Mouse (Mus musculus): ENCODE measurements at regions not wholly inside any gene's neighbourhood (a gene's known extent, or its start where the extent isn't known, plus 50 kb on each side); places are given as distances from the start of the nearest gene placed in this dataset.
A peak's percentile ranks its signal among the peaks of the same experiment; 100 is the strongest.
"Not testable (repeated sequence)": the region's sequence is repeated elsewhere in the genome, so short reads cannot be mapped to it uniquely, and the experiment has no call there.

GRCm38 (mm10) chr6:50818891-50819541 lies 164.8 kb upstream of the Npvf start:
- no peak for ATAC-seq (replicated peaks; ENCODE audit: poor library complexity, severe bottlenecking)

GRCm38 (mm10) chr6:50821401-50822235 lies 167.4 kb upstream of the Npvf start:
- ATAC-seq (replicated peaks; ENCODE audit: poor library complexity, severe bottlenecking), result no peak

- ATAC-seq (replicated peaks; ENCODE audit: poor library complexity, severe bottlenecking), result 0 out of 2 replicates have a peak, but pooled peaks have one; percentile 9
Measured at GRCm38 (mm10) chr6:50822236-50823151, 168.3 kb upstream of the Npvf start.

- peak; percentile 22; the same call in 1 of the 2 replicates for ATAC-seq (replicated peaks; ENCODE audit: poor library complexity, severe bottlenecking)
Measured at GRCm38 (mm10) chr6:50823220-50823910, 169.1 kb upstream of the Npvf start.

GRCm38 (mm10) chr6:50824466-50824865 lies 170.2 kb upstream of the Npvf start:
- ATAC-seq (replicated peaks; ENCODE audit: poor library complexity, severe bottlenecking), result no peak

GRCm38 (mm10) chr6:50831725-50832124 lies 177.5 kb upstream of the Npvf start:
- ATAC-seq (replicated peaks; ENCODE audit: poor library complexity, severe bottlenecking), result no peak

- ATAC-seq (replicated peaks; ENCODE audit: poor library complexity, severe bottlenecking), result peak; percentile 20; the same call in 1 of the 2 replicates
Measured at GRCm38 (mm10) chr6:50835997-50836625, 181.9 kb upstream of the Npvf start.

GRCm38 (mm10) chr6:50840826-50841225 lies 186.6 kb upstream of the Npvf start:
- no peak for ATAC-seq (replicated peaks; ENCODE audit: poor library complexity, severe bottlenecking)

GRCm38 (mm10) chr6:50845246-50845645 lies 191.0 kb upstream of the Npvf start:
- not testable (repeated sequence) for ATAC-seq (replicated peaks; ENCODE audit: poor library complexity, severe bottlenecking)

GRCm38 (mm10) chr6:50846740-50847516 lies 192.7 kb upstream of the Npvf start:
- peak; percentile 78 for ATAC-seq (replicated peaks; ENCODE audit: poor library complexity, severe bottlenecking)

- no peak for ATAC-seq (replicated peaks; ENCODE audit: poor library complexity, severe bottlenecking)
Measured at GRCm38 (mm10) chr6:50847548-50847947, 193.3 kb upstream of the Npvf start.

- ATAC-seq (replicated peaks; ENCODE audit: poor library complexity, severe bottlenecking), result no peak
Measured at GRCm38 (mm10) chr6:50859162-50859561, 204.9 kb upstream of the Npvf start.

GRCm38 (mm10) chr6:50877991-50878390 lies 223.8 kb upstream of the Npvf start:
- ATAC-seq (replicated peaks; ENCODE audit: poor library complexity, severe bottlenecking), result no peak

- no peak for ATAC-seq (replicated peaks; ENCODE audit: poor library complexity, severe bottlenecking)
Measured at GRCm38 (mm10) chr6:50882298-50882697, 228.1 kb upstream of the Npvf start.

GRCm38 (mm10) chr6:50882759-50883158 lies 228.5 kb upstream of the Npvf start:
- ATAC-seq (replicated peaks; ENCODE audit: poor library complexity, severe bottlenecking), result no peak

- ATAC-seq (replicated peaks; ENCODE audit: poor library complexity, severe bottlenecking), result no peak
Measured at GRCm38 (mm10) chr6:50885031-50885430, 230.8 kb upstream of the Npvf start.

GRCm38 (mm10) chr6:50885771-50886360 lies 231.6 kb upstream of the Npvf start:
- no peak for ATAC-seq (replicated peaks; ENCODE audit: poor library complexity, severe bottlenecking)
